Mouse (Mus musculus): ENCODE measurements around the gene Pdhx. TPM values are rescaled to one million over a fixed set of nuclear protein-coding genes. Genes with fewer than 3 reads are reported as not detected.
A peak's percentile ranks its signal among the peaks of the same experiment; 100 is the strongest.

Pdhx gene
- polyA plus RNA-seq, 1 experiment from 2014 or later: 50.8 TPM

DNA sequence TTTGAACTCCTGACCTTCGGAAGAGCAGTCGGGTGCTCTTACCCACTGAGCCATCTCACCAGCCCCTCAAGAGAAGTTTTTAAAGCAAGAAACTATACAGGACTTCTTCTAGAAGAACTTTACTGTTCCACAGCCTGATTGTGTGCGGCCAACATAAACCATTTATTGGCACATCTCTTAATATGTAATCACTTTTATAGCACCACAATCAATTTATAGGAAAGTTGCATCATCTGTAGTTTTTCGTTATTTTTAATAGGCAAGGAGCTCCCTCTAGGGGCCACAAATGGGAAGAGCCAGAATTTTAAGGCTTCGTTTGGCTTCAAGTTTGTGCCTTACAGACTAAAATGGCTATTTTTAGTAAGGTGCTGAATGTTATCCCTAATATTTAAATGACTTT lies 11.1 kb upstream of the Pdhx start:
- no peak overlapping the region for H3K4me2 ChIP-seq
- no peak overlapping the region for H3K4me3 ChIP-seq
- ATAC-seq (ENCODE audit: extremely low read depth, insufficient number of reproducible peaks, low FRiP score, low TSS enrichment): no peak
- H3K9ac ChIP-seq: no peak overlapping the region
- WGBS: 54% methylated on average over 5 of the region's 5 CpGs
- peaks cover 9% of the 10 kb centered on the region for H3K4me1 ChIP-seq
- peaks cover 37% of the 10 kb centered on the region for H3K36me3 ChIP-seq
- no peaks in the 10 kb centered on the region for H3K27me3 ChIP-seq (replicated peaks)
- no peaks in the 10 kb centered on the region for H3K9me3 ChIP-seq
- H3K27ac ChIP-seq (replicated peaks): no peak overlapping the region

- H3K4me3 ChIP-seq: no peak overlapping the region
- peaks cover 9% of the 10 kb centered on the region for H3K4me1 ChIP-seq
- ATAC-seq (ENCODE audit: extremely low read depth, insufficient number of reproducible peaks, low FRiP score, low TSS enrichment): no peak
- 44% methylated on average over 7 of the region's 7 CpGs for WGBS
- no peak overlapping the region for H3K27ac ChIP-seq (replicated peaks)
- no peaks in the 10 kb centered on the region for H3K27me3 ChIP-seq (replicated peaks)
- H3K9me3 ChIP-seq: no peaks in the 10 kb centered on the region
- no peak overlapping the region for H3K4me2 ChIP-seq
- H3K9ac ChIP-seq: 0 out of 2 replicates have a peak overlapping the region, but pooled peaks have one; percentile 33
- H3K36me3 ChIP-seq: peaks cover 22% of the 10 kb centered on the region
Measured at GRCm38 (mm10) chr2:103082853-103083252, 9.5 kb upstream of the Pdhx start.

DNA sequence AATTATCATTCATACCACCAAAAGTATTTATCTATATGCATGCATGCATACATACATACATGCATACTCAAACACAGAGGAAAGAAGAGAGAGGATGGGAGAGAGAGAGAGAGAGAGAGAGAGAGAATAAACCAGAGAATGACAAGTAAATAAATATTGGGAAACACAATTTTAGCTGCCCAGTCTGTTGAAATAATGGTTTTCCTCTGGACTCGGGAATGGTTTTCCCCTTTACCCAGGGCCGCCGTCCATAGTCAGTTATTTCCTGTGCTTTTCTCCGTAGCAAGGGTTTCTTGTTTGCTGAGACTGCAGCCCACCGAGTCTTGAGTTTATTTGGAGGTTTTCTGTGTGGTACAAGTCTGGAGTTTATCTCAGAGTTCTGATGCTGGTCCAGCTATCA lies 8.4 kb upstream of the Pdhx start:
- H3K9me3 ChIP-seq: no peaks in the 10 kb centered on the region
- WGBS: 59% methylated on average over 5 of the region's 5 CpGs

GRCm38 (mm10) chr2:103081117-103081516 lies 7.8 kb upstream of the Pdhx start:
- Histone ChIP-seq H3K27me3 (replicated peaks) (no peaks in the 10 kb centered on the region), H3K27ac (replicated peaks) (no peak overlapping the region), H3K9me3 (no peaks in the 10 kb centered on the region), H3K4me3 (no peak overlapping the region), H3K4me2 (no peak overlapping the region), H3K9ac (no peak overlapping the region), H3K4me1 (peaks cover 9% of the 10 kb centered on the region), H3K36me3 (peaks cover 19% of the 10 kb centered on the region)
- 69% methylated on average over 6 of the region's 6 CpGs for WGBS
- ATAC-seq (ENCODE audit: extremely low read depth, insufficient number of reproducible peaks, low FRiP score, low TSS enrichment): no peak

More for the DNA sequence above, 8.4 kb upstream of the Pdhx start:
- ATAC-seq (ENCODE audit: extremely low read depth, insufficient number of reproducible peaks, low FRiP score, low TSS enrichment): no peak
- Histone ChIP-seq H3K9ac (no peak overlapping the region), H3K36me3 (peaks cover 19% of the 10 kb centered on the region), H3K4me3 (no peak overlapping the region), H3K27me3 (replicated peaks) (no peaks in the 10 kb centered on the region), H3K4me2 (no peak overlapping the region), H3K4me1 (peaks cover 9% of the 10 kb centered on the region), H3K27ac (replicated peaks) (no peak overlapping the region)

DNA sequence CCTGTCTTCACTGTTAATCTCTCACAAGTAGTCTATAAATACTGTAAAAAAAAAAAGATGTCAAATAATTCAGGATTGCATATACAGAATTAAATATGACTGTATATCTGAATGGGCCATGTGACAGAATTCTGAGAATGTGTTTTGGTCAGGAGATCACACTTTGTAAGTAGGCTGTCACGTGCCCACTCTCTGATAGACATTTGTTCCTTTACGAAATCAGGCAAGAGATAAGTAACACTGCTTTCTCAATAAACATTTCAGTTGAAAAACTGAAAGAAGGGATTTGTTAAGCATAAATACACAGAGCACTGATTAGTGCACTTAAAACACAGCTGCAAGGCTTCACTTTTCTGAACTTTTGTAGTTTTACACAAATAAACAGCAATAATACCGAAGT lies 2.7 kb downstream of the Pdhx start:
- WGBS: 47% methylated on average over 3 of the region's 3 CpGs
- H3K4me2 ChIP-seq: no peak overlapping the region
- H3K27ac ChIP-seq (replicated peaks): no peak overlapping the region
- no peaks in the 10 kb centered on the region for H3K27me3 ChIP-seq (replicated peaks)
- H3K4me1 ChIP-seq: peaks cover 55% of the 10 kb centered on the region
- no peak overlapping the region for H3K4me3 ChIP-seq
- H3K9me3 ChIP-seq: no peaks in the 10 kb centered on the region
- 0 out of 2 replicates have a peak, but pooled peaks cover 3% of the 10 kb centered on the region for H3K36me3 ChIP-seq
- no peak overlapping the region for H3K9ac ChIP-seq
- ATAC-seq (ENCODE audit: extremely low read depth, insufficient number of reproducible peaks, low FRiP score, low TSS enrichment): no peak

GRCm38 (mm10) chr2:103069752-103070405 lies 3.4 kb downstream of the Pdhx start:
- no peak for ATAC-seq (ENCODE audit: extremely low read depth, insufficient number of reproducible peaks, low FRiP score, low TSS enrichment)
- H3K4me2 ChIP-seq: no peak overlapping the region
- no peak overlapping the region for H3K27ac ChIP-seq (replicated peaks)
- H3K27me3 ChIP-seq (replicated peaks): no peaks in the 10 kb centered on the region
- H3K4me3 ChIP-seq: no peak overlapping the region
- H3K9me3 ChIP-seq: no peaks in the 10 kb centered on the region
- 0 out of 2 replicates have a peak, but pooled peaks cover 3% of the 10 kb centered on the region for H3K36me3 ChIP-seq
- 92% methylated on average over 5 of the region's 5 CpGs for WGBS
- no peak overlapping the region for H3K9ac ChIP-seq
- peaks cover 55% of the 10 kb centered on the region for H3K4me1 ChIP-seq

DNA sequence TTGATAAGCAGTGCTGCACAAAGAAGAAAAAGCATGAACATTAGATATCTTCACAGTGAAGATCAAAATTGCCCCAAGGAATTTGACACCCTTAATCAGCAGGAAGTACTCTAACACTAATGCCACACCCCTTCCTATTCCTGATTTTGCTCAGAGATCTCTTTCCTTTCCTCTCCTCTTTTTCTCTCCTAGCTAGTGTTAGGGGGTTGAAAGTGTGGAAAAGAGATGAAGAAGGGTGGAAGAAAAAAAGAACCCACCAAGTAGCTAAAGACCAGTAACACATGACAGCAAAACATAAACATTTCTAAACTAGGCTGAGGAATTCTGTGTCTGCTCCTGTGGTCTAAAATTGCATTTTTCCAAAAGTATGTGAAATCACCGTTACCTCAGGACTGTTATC lies 4.7 kb downstream of the Pdhx start:
- H3K27me3 ChIP-seq (replicated peaks): no peaks in the 10 kb centered on the region
- no peak overlapping the region for H3K9ac ChIP-seq
- H3K9me3 ChIP-seq: no peaks in the 10 kb centered on the region
- H3K4me3 ChIP-seq: no peak overlapping the region
- H3K4me2 ChIP-seq: no peak overlapping the region
- 67% methylated on average over 1 of the region's 1 CpGs for whole genome bisulfite sequencing
- no peak overlapping the region for H3K27ac ChIP-seq (replicated peaks)
- peaks cover 48% of the 10 kb centered on the region for H3K4me1 ChIP-seq
- H3K36me3 ChIP-seq: 0 out of 2 replicates have a peak, but pooled peaks cover 3% of the 10 kb centered on the region
- no peak for ATAC-seq (ENCODE audit: extremely low read depth, insufficient number of reproducible peaks, low FRiP score, low TSS enrichment)

GRCm38 (mm10) chr2:103067552-103068207 lies 5.6 kb downstream of the Pdhx start:
- Histone ChIP-seq H3K27ac (replicated peaks) (no peak overlapping the region), H3K4me1 (peaks cover 53% of the 10 kb centered on the region), H3K36me3 (0 out of 2 replicates have a peak, but pooled peaks cover 3% of the 10 kb centered on the region), H3K4me2 (no peak overlapping the region), H3K4me3 (no peak overlapping the region), H3K27me3 (replicated peaks) (no peaks in the 10 kb centered on the region), H3K9ac (no peak overlapping the region), H3K9me3 (no peaks in the 10 kb centered on the region)
- WGBS: 94% methylated on average over 2 of the region's 2 CpGs
- no peak for ATAC-seq (ENCODE audit: extremely low read depth, insufficient number of reproducible peaks, low FRiP score, low TSS enrichment)

- WGBS: 74% methylated on average over 8 of the region's 8 CpGs
- Histone ChIP-seq H3K4me2 (no peak overlapping the region), H3K27ac (replicated peaks) (no peak overlapping the region), H3K4me1 (peaks cover 47% of the 10 kb centered on the region), H3K27me3 (replicated peaks) (no peaks in the 10 kb centered on the region), H3K36me3 (0 out of 2 replicates have a peak, but pooled peaks cover 3% of the 10 kb centered on the region), H3K9me3 (no peaks in the 10 kb centered on the region), H3K9ac (no peak overlapping the region), H3K4me3 (no peak overlapping the region)
- no peak for ATAC-seq (ENCODE audit: extremely low read depth, insufficient number of reproducible peaks, low FRiP score, low TSS enrichment)
Measured at GRCm38 (mm10) chr2:103066683-103067551, 6.4 kb downstream of the Pdhx start.

- no peak overlapping the region for H3K9ac ChIP-seq
- peaks cover 8% of the 10 kb centered on the region; the same call in 1 of the 2 replicates for H3K36me3 ChIP-seq
- no peak overlapping the region for H3K4me3 ChIP-seq
- no peaks in the 10 kb centered on the region for H3K9me3 ChIP-seq
- ATAC-seq (ENCODE audit: extremely low read depth, insufficient number of reproducible peaks, low FRiP score, low TSS enrichment): no peak
- H3K4me2 ChIP-seq: no peak overlapping the region
- WGBS: 25% methylated on average over 3 of the region's 3 CpGs
- peaks cover 39% of the 10 kb centered on the region for H3K4me1 ChIP-seq
- H3K27me3 ChIP-seq (replicated peaks): no peaks in the 10 kb centered on the region
- H3K27ac ChIP-seq (replicated peaks): no peak overlapping the region
Measured at GRCm38 (mm10) chr2:103062865-103063264, 10.4 kb downstream of the Pdhx start.

DNA sequence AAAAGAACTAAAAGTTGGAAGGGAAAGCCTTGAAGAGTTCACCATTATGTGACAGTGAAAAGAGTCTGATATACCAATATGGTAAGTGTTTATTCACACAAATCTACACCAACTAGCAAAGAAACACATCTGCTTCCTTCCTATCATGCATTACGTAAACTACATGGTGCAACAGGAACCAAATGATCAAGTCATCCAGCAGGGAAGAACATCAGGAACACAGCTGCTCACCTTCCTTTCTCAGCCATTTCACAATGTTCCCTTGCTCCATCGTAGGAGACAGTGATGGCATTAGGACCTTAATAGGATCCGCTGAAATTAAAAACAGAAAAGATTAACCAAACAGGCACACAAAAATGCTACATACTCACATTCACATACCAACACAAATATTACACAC lies 15.0 kb downstream of the Pdhx start:
- no peaks in the 10 kb centered on the region for H3K27me3 ChIP-seq (replicated peaks)
- WGBS: 83% methylated on average over 3 of the region's 3 CpGs
- H3K4me2 ChIP-seq: no peak overlapping the region
- H3K4me3 ChIP-seq: no peak overlapping the region
- H3K9me3 ChIP-seq: no peaks in the 10 kb centered on the region
- ATAC-seq (ENCODE audit: extremely low read depth, insufficient number of reproducible peaks, low FRiP score, low TSS enrichment): no peak
- peaks cover 9% of the 10 kb centered on the region; the same call in 1 of the 2 replicates for H3K36me3 ChIP-seq
- H3K27ac ChIP-seq (replicated peaks): no peak overlapping the region
- no peak overlapping the region for H3K9ac ChIP-seq
- peaks cover 33% of the 10 kb centered on the region for H3K4me1 ChIP-seq
